Mouse (Mus musculus) CH12.LX (cell line): Measurements from ENCODE around the gene Gm12117. TPM values are rescaled to one million over a fixed set of nuclear protein-coding genes. Genes with fewer than 3 reads are reported as not detected.

ENCODE experiments used
- DNase-seq: peaks from one replicate; pipeline ENCODE4 v3.0.0-alpha.2; 2013; ENCODE audit errors: extremely low read depth
- H3K27ac ChIP-seq: 2 replicates; pipeline ENCODE4 v1.5.1; 2012; ENCODE audit warnings: low read depth, mild to moderate bottlenecking, control low read depth, moderate library complexity; ENCODE audit not compliant: insufficient read depth
- H3K27me3 ChIP-seq: replicated peaks from 2 replicates; pipeline ENCODE3; 2012; ENCODE audit warnings: inconsistent platforms
- H3K36me3 ChIP-seq, 2 experiments: replicated peaks in 1 of 2; 2 replicates each; pipeline versions ENCODE3 to v1.6.1; 2012; ENCODE audit warnings: inconsistent platforms in 1 of 2, low read length in 1 of 2, mild to moderate bottlenecking in 1 of 2, mixed read lengths in 1 of 2, moderate library complexity in 1 of 2; ENCODE audit not compliant: control insufficient read depth in 1 of 2, insufficient read depth in 1 of 2
- H3K4me1 ChIP-seq, 2 experiments: 2 replicates each; pipeline ENCODE4 v1.6.1; 2012; ENCODE audit warnings: inconsistent platforms in 1 of 2, moderate library complexity in 1 of 2; ENCODE audit not compliant: insufficient read depth in 2 of 2, control insufficient read depth in 1 of 2
- H3K4me2 ChIP-seq: 2 replicates; pipeline ENCODE4 v1.6.1; 2012; ENCODE audit warnings: low read depth, mild to moderate bottlenecking, control low read depth; ENCODE audit not compliant: poor library complexity, insufficient read depth, severe bottlenecking
- H3K4me3 ChIP-seq, 3 experiments: fragments of 150-350 bp in 1 of 3; sonication (generic) in 1 of 3; replicated peaks in 1 of 3; 2 replicates each; pipeline versions ENCODE3 to v1.5.1; 2011 to 2012; ENCODE audit warnings: low read depth in 2 of 3, low read length in 2 of 3, mild to moderate bottlenecking in 2 of 3, moderate library complexity in 2 of 3, control low read depth in 1 of 3, improper control_type of control experiment in 1 of 3, inconsistent platforms in 1 of 3, mixed read lengths in 1 of 3; ENCODE audit not compliant: poor library complexity in 1 of 3
- H3K79me2 ChIP-seq: replicated peaks from 2 replicates; pipeline ENCODE4 v1.6.1; 2012; ENCODE audit warnings: mild to moderate bottlenecking, moderate library complexity; ENCODE audit not compliant: control insufficient read depth, poor library complexity, insufficient read depth, severe bottlenecking; ENCODE audit errors: extremely low read depth
- H3K9ac ChIP-seq: 2 replicates; pipeline ENCODE4 v1.6.1; 2012; ENCODE audit warnings: low read depth, mild to moderate bottlenecking, control low read depth, moderate library complexity; ENCODE audit not compliant: insufficient read depth
- H3K9me3 ChIP-seq: replicated peaks from 2 replicates; pipeline ENCODE3; 2012; ENCODE audit warnings: low read length, inconsistent platforms, mixed read lengths
- CHD2 ChIP-seq: IDR thresholded peaks from 2 replicates; pipeline ENCODE4 v1.6.1; 2011; ENCODE audit warnings: low read length, improper control_type of control experiment
- E2F4 ChIP-seq: IDR thresholded peaks from 2 replicates; pipeline ENCODE4 v1.6.1; 2011; ENCODE audit warnings: low read depth, low read length, improper control_type of control experiment; ENCODE audit not compliant: insufficient replicate concordance
- ELF1 ChIP-seq: IDR thresholded peaks from 2 replicates; pipeline ENCODE4 v1.6.1; 2014; ENCODE audit warnings: low read depth, mild to moderate bottlenecking, inconsistent platforms, low read length, improper control_type of control experiment
- EP300 ChIP-seq: IDR thresholded peaks from 2 replicates; pipeline ENCODE4 v1.6.1; 2011; ENCODE audit warnings: low read length, improper control_type of control experiment
- ETS1 ChIP-seq: conservative IDR thresholded peaks from 2 replicates; pipeline ENCODE4 v1.6.1; 2012; ENCODE audit warnings: low read depth, mild to moderate bottlenecking, inconsistent platforms, low read length, improper control_type of control experiment, moderate library complexity
- GABPA ChIP-seq: IDR thresholded peaks from 2 replicates; pipeline ENCODE4 v1.6.1; 2012; ENCODE audit warnings: low read depth, low read length, improper control_type of control experiment, inconsistent platforms; ENCODE audit not compliant: insufficient replicate concordance
- HCFC1 ChIP-seq: IDR thresholded peaks from 2 replicates; pipeline ENCODE4 v1.6.1; 2012; ENCODE audit warnings: low read depth, mild to moderate bottlenecking, inconsistent platforms, low read length, improper control_type of control experiment
- IRF4 ChIP-seq: IDR thresholded peaks from 2 replicates; pipeline ENCODE4 v1.6.1; 2014; ENCODE audit warnings: low read depth, mild to moderate bottlenecking, inconsistent platforms, low read length, improper control_type of control experiment
- JUN ChIP-seq: IDR thresholded peaks from 2 replicates; pipeline ENCODE4 v1.6.1; 2011; ENCODE audit warnings: low read depth, mild to moderate bottlenecking, low read length, improper control_type of control experiment, moderate library complexity; ENCODE audit not compliant: insufficient read depth
- JUND ChIP-seq: conservative IDR thresholded peaks from 2 replicates; pipeline ENCODE4 v1.6.1; 2011; ENCODE audit warnings: low read depth, low read length, improper control_type of control experiment
- KAT2A ChIP-seq: IDR thresholded peaks from 2 replicates; pipeline ENCODE4 v1.6.1; 2012; ENCODE audit warnings: low read length, improper control_type of control experiment, inconsistent platforms; ENCODE audit not compliant: insufficient replicate concordance
- MAX ChIP-seq: IDR thresholded peaks from 2 replicates; pipeline ENCODE4 v1.6.1; 2011; ENCODE audit warnings: low read length, improper control_type of control experiment
- MEF2A ChIP-seq: IDR thresholded peaks from 2 replicates; pipeline ENCODE4 v1.6.1; 2014; ENCODE audit warnings: low read depth, mild to moderate bottlenecking, inconsistent platforms, low read length, improper control_type of control experiment, borderline replicate concordance
- MYC ChIP-seq: IDR thresholded peaks from 2 replicates; pipeline ENCODE4 v1.6.1; 2011; ENCODE audit warnings: low read depth, mild to moderate bottlenecking, improper control_type of control experiment, low read length
- NELFE ChIP-seq: IDR thresholded peaks from 2 replicates; pipeline ENCODE4 v1.6.1; 2011; ENCODE audit warnings: low read depth, low read length, improper control_type of control experiment
- NRF1 ChIP-seq: IDR thresholded peaks from 2 replicates; pipeline ENCODE4 v1.6.1; 2014; ENCODE audit warnings: low read depth, mild to moderate bottlenecking, inconsistent platforms, low read length, improper control_type of control experiment, moderate library complexity
- PAX5 ChIP-seq: IDR thresholded peaks from 2 replicates; pipeline ENCODE4 v1.6.1; 2012; ENCODE audit warnings: low read length, inconsistent platforms, mixed read lengths
- POLR2A ChIP-seq: IDR thresholded peaks from 2 replicates; pipeline ENCODE4 v1.6.1; 2011; ENCODE audit warnings: low read depth, mild to moderate bottlenecking, improper control_type of control experiment, low read length
- SIN3A ChIP-seq: IDR thresholded peaks from 2 replicates; pipeline ENCODE4 v1.6.1; 2012; ENCODE audit warnings: low read length, improper control_type of control experiment, inconsistent platforms
- SMC3 ChIP-seq: IDR thresholded peaks from 2 replicates; pipeline ENCODE4 v1.6.1; 2011; ENCODE audit warnings: low read depth, low read length, improper control_type of control experiment
- TBP ChIP-seq: conservative IDR thresholded peaks from 2 replicates; pipeline ENCODE4 v1.6.1; 2011; ENCODE audit warnings: low read depth, low read length, improper control_type of control experiment
- TCF12 ChIP-seq: IDR thresholded peaks from 2 replicates; pipeline ENCODE4 v1.6.1; 2014; ENCODE audit warnings: low read depth, mild to moderate bottlenecking, inconsistent platforms, low read length, improper control_type of control experiment
- USF2 ChIP-seq: conservative IDR thresholded peaks from 2 replicates; pipeline ENCODE4 v1.6.1; 2011; ENCODE audit warnings: low read depth, low read length, improper control_type of control experiment
- ZKSCAN1 ChIP-seq: IDR thresholded peaks from 2 replicates; pipeline ENCODE4 v1.6.1; 2012; ENCODE audit warnings: low read depth, inconsistent platforms, low read length, improper control_type of control experiment, borderline replicate concordance
- dilution Hi-C: fragments of 300-500 bp; cut with MboI; formaldehyde crosslinking; loops from 2 replicates; pipeline ENCODE4 v1.14.3; 2020; ENCODE audit warnings: low sequenced_read_pairs; ENCODE audit not compliant: extremely low pct_unique_long_range_greater_than_20kb, extremely low pct_ligation_motif_present
- in situ Hi-C: fragments of 300-500 bp; cut with MboI; formaldehyde crosslinking; loops from 3 replicates; pipeline ENCODE4 v1.14.3; 2019; ENCODE audit warnings: low sequenced_read_pairs, low pct_ligation_motif_present, low pct_unique_long_range_greater_than_20kb, mixed read lengths
- polyA plus RNA-seq: library from polyadenylated mRNA; unstranded; fragments of >175 nt; gene quantifications from 2 replicates; pipeline ENCODE4 v1.2.1, GENCODE M21; 2012; ENCODE audit warnings: low read depth; ENCODE audit not compliant: insufficient read length
- total RNA-seq, 2 experiments: library from RNA; depleted of rRNA; stranded (reverse); fragments of 300-350 nt in 1 of 2; fragments of >200 nt in 1 of 2; gene quantifications; 2 replicates each; pipeline ENCODE4 v1.2.3; 2012 to 2014

The Gm12117 gene
- total and polyA plus RNA-seq, 3 experiments: 0.46 TPM; not detected in 2

DNA sequence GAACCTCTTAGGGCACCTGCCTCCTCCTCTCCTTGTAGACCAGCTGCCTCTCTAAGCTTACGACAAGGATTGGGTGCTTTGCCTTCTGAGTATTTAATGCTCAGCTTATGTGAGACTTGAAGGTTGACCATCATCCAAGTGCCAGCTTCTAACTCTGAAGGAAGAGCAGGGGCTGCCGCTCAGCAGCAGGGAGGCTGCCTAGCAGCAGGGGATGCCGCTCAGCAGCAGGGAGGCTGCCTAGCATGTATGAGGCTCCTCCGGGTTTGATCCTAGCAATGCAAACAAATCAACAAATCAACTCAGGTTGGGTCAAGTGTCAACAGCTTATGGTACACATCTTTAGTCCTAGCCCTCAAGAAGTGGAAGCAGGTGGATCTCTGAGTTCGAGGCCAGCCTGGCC, 44.5 kb downstream of the Gm12117 start:
- no peak for DNase-seq
- H3K27me3 ChIP-seq: no peaks in the 10 kb centered on the region
- no peaks in the 10 kb centered on the region for H3K9me3 ChIP-seq
- H3K4me3 ChIP-seq: no peak overlapping the region
- H3K36me3 ChIP-seq: no peaks in the 10 kb centered on the region
- TF ChIP-seq NRF1: no peak
- TF ChIP-seq NELFE: no peak
- TF ChIP-seq SIN3A: no peak
- no peak for TF ChIP-seq E2F4
- TF ChIP-seq POLR2A: no peak
- TF ChIP-seq MAX: no peak
- no peak for TF ChIP-seq SMC3
- TF ChIP-seq MYC: no peak
- TF ChIP-seq TBP: no peak
- TF ChIP-seq PAX5: no peak
- H3K27ac ChIP-seq: no peak overlapping the region
- no peaks in the 10 kb centered on the region for H3K79me2 ChIP-seq
- H3K4me2 ChIP-seq: no peak overlapping the region
- in situ Hi-C loops: no loop called here
- H3K4me1 ChIP-seq: peaks cover 0 to 8% of the 10 kb centered on the region in 2 experiments; a peak in 2 of 4 replicates
- H3K9ac ChIP-seq: no peak overlapping the region
- dilution Hi-C loops: no loop called here

DNA sequence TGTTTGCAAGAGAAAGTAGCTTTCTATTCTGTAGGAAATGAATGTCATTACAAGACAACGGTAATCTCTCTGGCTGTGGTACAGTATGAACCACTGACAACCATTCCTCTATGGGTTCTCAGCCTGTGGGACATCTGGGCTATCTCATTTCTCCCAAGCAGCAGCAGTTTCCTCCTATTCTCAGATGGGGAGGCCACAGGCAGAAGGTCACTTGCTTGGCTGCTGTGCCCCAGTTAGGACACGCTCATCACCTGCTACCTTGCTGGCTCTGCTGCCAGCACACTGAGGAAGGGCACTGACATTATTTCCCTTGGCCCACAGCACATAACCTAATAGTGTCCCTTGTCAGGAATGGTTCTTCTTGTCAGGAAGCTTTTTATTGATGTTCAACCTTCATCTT, 48.4 kb downstream of the Gm12117 start:
- no peak for TF ChIP-seq IRF4
- TF ChIP-seq ZKSCAN1: no peak
- TF ChIP-seq MEF2A: no peak
- TF ChIP-seq TCF12: no peak
- TF ChIP-seq USF2: no peak
- no peak for TF ChIP-seq E2F4
- TF ChIP-seq JUN: no peak
- no peak for TF ChIP-seq PAX5
- TF ChIP-seq EP300: no peak
- no peak for TF ChIP-seq SMC3
- no peak for TF ChIP-seq KAT2A
- TF ChIP-seq MAX: no peak
- TF ChIP-seq MYC: no peak
- TF ChIP-seq HCFC1: no peak
- no peak for TF ChIP-seq JUND
- no peak for TF ChIP-seq ETS1
- TF ChIP-seq ELF1: no peak
- no peak for TF ChIP-seq GABPA
- no peak for TF ChIP-seq CHD2
- H3K36me3 ChIP-seq: no peaks in the 10 kb centered on the region
- DNase-seq: no peak
- dilution Hi-C loops: no loop called here
- H3K9me3 ChIP-seq: no peaks in the 10 kb centered on the region
- H3K4me3 ChIP-seq: no peak overlapping the region
- in situ Hi-C loops: no loop called here
- no peaks in the 10 kb centered on the region for H3K27me3 ChIP-seq
- no peak overlapping the region for H3K4me2 ChIP-seq
- H3K27ac ChIP-seq: no peak overlapping the region
- no peaks in the 10 kb centered on the region for H3K79me2 ChIP-seq
- H3K9ac ChIP-seq: no peak overlapping the region
- peaks cover 0 to 8% of the 10 kb centered on the region in 2 experiments; a peak in 2 of 4 replicates for H3K4me1 ChIP-seq
